Mouse (Mus musculus): ENCODE results near the gene Fam114a1.
A peak's percentile ranks its signal among the peaks of the same experiment; 100 is the strongest.

Fam114a1 gene

DNA sequence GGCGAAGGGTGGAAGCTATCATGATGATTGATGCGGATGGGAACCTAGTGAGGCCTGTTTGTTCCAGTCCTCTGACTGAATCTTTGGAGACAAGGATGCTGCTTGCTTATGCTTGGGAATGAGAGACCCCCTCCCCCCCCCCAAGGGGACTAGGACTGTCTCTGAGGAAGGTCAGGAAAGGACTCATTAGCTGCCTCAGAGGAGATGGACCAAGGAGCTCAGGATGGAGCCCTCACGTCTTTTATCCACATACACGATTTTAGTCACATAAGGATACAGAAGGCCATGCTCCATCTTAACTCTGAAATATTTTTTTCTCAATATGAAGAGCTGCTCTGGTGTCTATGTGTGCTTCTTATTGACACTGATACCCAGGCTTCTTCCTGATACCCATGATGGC is 92.4 kb downstream of the Fam114a1 start:
- no peak for DNase-seq

DNA sequence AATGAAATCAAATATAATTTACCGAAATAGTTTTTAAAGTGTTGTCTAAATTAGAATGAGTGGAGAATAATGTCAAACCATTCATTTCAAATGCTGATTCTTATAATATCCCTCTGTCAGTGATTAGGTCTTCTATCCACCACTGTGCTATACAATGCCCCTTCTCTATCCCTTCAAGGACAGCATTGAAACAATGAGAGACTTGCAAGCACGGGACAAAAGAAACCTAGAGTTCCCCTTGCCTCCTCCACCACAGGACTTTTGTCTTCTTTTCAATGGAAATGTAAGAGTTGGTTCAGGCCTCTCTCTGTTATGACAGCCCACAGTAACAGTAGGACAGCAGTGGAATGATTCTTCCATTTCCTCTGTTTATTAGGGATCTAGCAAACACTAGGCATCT is 93.4 kb downstream of the Fam114a1 start:
- DNase-seq = no peak

DNA sequence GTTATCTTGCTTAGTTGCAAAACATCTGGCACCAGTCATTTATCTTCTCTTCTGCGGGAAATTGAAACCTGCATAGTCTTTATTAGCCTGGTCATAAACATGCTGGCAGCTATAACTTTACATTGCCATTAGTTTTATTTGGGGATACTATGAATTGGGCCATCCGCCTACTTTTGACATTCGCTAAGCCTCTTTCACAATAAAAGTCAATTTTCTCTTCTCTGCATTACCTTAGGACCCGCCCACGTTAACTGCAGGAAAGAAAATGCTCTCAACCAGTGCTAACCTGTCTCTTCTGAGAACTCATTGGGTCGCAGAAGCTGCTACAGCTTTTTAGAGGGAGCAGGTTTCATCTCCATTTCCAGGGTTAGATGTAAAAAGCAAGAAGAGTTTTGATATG is 98.3 kb downstream of the Fam114a1 start:
- DNase-seq = no peak

DNA sequence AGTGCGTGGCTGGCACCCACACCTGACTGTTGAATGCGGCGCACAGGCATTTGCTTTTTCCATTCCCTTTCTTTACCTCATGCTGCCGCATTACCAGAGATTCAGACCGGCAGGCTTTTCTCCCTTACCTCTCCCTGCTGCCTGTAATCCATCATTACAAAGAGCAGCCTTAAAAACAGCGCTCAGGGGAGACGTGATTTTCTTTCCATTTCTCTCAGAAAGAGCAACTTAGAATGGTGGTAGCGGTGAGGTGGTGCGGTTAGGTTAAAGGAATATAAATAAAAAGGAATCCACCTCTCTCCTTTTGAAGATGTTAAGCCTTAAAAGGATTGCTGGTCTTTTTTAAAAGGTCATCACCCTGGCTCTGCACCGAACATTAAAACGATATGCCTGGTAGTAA is 100.0 kb downstream of the Fam114a1 start:
- no peak for DNase-seq

DNA sequence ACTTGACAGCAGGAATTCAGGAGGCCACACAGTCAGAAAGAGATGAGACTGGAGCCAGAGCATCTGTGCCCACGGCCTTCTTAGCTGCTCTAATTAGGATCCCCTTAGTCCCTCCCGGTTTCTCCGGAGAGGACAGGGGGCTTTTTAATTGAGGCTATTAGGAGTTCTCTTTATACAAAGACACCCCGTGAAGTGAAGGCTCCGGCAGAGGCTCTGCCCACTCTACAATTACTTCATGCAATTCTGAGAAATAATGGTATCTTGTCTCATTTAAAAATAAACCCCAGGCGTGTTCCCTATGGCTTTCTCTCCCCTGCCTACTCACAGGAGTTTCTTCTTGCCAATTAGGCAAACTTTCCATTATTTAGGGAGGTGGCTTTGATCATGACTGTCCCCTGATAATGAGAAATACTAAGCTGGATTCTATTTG is 101.8 kb downstream of the Fam114a1 start:
- DNase-seq = no peak

DNA sequence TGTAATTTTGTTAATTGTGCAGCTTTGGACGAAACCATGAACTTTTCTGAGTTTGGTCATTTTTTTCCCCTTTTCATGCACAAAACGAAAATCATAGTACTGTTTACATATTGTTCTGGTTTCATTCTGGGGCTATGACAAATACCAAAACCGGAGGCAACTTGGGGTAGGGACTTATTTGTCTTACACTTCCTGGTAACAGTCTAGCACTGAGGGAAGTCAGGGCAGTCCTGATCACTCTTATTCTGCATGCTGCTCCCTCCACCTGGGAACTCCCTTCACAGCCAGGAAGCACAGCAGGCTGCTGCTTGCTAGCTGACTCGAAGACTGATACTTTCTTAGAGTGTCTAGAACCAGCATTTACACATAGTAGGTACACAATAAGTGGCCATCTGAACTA is 103.4 kb downstream of the Fam114a1 start:
- no peak for DNase-seq

DNA sequence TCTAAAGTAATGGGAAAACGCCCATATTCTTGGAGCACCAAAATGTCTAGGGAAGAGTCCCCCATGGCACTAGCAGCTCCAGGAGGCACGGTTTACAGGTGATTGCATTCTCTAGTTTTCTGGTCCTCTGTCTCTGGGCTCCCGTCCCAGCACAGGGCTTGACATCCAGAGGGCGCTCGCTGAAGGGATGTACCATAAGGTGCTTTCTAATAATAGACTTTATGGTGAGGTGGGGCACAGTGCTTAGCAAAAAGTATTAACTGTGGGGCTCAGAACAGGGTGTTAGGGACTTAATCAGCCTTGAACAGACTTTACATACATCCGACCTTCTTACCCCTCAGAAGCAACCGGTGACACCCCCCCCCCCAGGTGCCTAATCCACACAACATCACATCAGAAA is 104.8 kb downstream of the Fam114a1 start:
- peak; percentile 45 for DNase-seq

DNA sequence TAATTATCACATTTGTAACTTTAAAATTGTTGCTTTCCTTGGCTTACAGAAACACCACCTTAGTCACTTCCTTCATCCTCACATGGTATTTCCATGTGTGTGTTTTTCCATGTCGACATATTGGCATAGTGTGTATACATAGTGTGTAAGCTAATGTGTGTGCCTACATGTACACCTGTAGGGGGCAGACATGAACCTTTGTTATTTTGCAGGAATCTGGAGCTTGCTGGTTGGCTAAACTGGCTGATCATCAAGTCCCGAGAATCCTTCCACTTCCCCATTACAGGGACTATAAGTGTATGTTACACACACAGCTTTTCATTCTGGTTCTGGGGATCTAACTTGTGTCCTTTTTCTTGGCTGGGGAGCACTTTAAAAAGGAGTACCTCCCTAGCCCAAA is 106.2 kb downstream of the Fam114a1 start:
- no peak for DNase-seq

DNA sequence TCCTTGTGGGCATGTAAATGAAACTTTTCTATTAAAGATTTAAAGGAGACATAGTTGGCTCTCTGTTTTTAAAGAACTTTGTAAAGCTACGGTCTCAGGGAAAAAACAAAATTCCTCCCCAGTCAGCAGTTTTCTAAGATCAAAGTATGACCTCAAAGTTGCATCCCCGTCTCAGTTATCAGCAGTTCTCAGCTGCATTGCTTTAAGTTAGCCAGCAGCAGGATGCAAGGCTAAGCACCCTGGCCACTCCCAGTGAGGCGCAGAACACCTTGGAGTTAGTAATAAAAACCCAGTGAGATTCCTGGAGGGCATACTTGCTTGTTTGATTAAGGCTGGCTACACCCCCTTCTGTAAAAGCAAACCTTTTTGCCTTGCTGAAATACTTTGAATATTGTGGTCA is 106.9 kb downstream of the Fam114a1 start:
- no peak for DNase-seq

DNA sequence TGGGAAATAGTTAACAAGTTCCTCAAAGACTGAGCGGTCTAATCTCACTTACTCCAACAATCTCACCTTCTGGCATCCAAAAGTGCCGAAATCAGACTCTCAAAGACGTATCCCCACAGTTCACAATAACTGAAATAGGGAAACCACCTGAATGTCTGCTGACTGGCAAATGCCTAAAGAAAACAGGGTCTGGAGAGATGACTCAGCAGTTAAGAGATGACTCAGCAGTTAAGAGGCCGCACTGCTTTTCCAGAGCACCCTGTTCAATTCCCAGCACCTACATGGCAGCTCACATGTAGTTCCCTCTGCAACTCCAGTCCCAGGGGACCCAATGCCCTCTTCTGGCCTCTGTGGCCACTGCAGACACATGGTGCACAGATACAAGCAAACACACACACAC is 108.2 kb downstream of the Fam114a1 start:
- no peak for DNase-seq

DNA sequence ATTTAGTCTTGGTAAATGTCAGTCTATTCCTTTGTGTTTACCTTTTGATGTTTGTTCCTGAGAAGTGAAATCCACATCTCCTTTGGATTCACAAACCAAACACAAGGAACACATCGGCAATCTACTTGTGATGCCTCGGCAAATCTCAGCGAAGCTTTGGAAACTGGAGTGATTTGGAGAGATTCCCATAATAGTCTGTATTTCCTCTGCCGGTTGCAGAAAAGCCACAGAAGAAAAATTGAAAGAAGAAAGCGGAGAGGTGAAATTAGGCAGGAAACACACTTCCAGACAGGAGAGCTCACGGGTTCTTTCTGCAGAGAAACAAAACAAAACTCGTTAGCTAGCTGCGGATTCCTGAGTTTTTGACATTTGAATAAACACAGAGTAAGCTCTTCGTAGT is 110.0 kb downstream of the Fam114a1 start:
- DNase-seq = peak; percentile 26

DNA sequence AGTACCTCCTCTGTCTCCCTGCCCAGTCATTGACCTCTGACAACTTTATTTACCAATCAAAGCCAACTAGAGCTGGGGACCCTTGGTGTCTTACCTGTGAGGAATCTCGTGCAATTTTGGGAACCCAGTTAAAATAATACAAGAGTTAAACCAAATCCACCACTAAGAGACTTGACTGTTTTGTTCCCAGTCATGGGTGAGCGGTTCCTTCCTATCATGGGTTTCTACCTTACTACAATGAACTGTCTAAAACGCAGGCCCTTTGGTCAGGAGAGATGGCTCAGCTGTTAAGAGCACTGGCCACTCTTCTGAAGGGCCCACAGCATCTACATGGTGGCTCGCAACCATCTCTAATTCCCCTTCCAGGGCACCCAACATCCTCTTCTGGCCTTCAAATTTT is 112.0 kb downstream of the Fam114a1 start:
- no peak for DNase-seq

DNA sequence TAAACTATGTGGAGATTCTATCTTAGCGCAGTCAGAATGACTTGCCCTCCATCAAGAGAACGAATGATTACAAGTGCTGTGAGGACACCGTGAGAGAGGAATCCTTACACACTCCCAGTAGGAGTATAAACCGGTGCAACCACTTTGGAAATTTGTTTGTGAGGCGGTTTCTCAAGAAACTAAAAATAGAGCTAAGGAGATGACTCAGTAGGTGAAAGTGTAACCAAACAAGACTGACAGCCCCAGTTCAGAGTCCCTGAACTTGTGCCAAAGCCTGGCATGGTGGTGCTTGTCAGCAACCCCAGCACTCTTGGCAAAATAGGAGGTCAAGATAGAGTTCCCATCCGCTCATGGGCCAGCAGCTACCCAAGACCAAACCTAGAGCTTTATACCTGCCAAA is 116.7 kb downstream of the Fam114a1 start:
- DNase-seq = peak; percentile 65

DNA sequence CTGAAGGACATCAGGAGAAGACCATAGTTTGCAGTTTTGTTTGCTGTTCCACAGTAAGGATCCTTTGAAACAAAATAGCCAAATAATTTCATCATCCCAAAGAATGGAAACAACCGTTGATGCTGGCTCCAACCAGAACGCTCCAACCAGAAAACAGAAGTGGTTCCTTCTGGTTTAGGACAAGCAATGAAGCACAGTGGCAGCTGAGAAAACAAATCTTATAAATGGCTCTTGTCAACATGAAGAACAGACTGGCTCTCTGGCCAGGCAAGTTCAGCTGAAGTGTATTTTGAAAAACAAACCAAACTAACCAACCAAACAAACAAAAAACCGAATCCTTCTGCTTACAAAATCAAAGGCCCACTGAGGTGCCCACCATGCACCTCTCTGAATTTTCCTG is 119.8 kb downstream of the Fam114a1 start:
- DNase-seq = no peak

DNA sequence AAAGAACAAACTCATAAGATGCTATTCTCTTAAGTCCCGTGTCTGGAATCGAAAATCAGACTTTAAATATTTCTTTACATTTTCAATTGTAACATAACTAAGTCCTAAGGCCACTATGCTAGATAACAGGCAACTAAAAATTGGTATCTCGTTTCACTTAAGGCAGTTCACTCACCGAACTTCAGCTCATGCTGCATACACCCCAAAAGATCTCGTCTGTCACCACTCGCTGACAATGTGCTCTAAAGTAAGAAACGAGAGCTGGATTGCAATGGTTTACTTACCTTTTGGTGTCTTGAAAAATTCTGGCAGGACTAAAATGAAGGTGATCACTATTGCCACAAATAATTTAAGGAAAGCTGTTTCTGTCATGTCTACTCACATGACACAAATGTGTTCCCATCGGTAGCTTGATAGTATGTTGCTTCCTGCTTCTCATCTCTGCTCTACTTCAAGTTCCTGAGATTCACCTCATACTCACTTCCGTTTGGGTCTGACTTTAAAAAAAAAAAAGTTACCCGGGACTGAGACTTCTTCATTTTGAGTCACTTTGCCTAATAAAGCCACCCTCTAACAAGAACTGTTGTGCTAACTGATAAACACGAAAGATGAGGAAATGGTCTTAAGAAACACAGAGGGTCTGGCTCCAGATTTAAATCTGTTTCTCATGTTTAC is 121.5 kb downstream of the Fam114a1 start:
- no peak for DNase-seq

Data from kidney, postnatal 10 days (tissue).